Mouse (Mus musculus) liver, embryonic 14.5 days (tissue): ENCODE results near the gene Cers2. TPM values are rescaled to one million over a fixed set of nuclear protein-coding genes. Genes with fewer than 3 reads are reported as not detected.

Experiments
- ATAC-seq: fragments of 200-750 bp; cut with Nextera tagmentation; 2 replicates; pipeline ENCODE4 v1.8.0; 2017; ENCODE audit warnings: moderate number of reproducible peaks, mild to moderate bottlenecking, moderate library complexity; ENCODE audit not compliant: insufficient read depth
- DNase-seq, 3 experiments: peaks; one replicate each; pipeline ENCODE4 v3.0.0-alpha.2; 2012 to 2013; ENCODE audit warnings: low read depth in 3 of 3, low spot score in 3 of 3
- H3K27ac ChIP-seq: fragments of 300-500 bp; sonication (generic); 2 replicates; pipeline ENCODE4 v1.5.1; 2014; ENCODE audit warnings: moderate library complexity, mild to moderate bottlenecking, control low read depth, inconsistent platforms
- H3K27me3 ChIP-seq: fragments of 300-500 bp; sonication (generic); 2 replicates; pipeline ENCODE4 v1.6.1; 2014; ENCODE audit warnings: mild to moderate bottlenecking, low read length, moderate library complexity; ENCODE audit not compliant: control insufficient read depth, insufficient read depth
- H3K36me3 ChIP-seq: fragments of 300-500 bp; sonication (generic); replicated peaks from 2 replicates; pipeline ENCODE4 v1.6.1; 2014; ENCODE audit warnings: low read depth; ENCODE audit not compliant: control insufficient read depth, insufficient read depth
- H3K4me1 ChIP-seq, 2 experiments: fragments of 200-500 bp in 1 of 2; fragments of 300-500 bp in 1 of 2; sonication (generic) in 1 of 2; replicated peaks; 2 replicates each; pipeline ENCODE4 v1.6.1; 2012 to 2014; ENCODE audit warnings: antibody characterized with exemption in 1 of 2, inconsistent platforms in 1 of 2, low read length in 1 of 2; ENCODE audit not compliant: control insufficient read depth in 2 of 2, insufficient read depth in 2 of 2
- H3K4me2 ChIP-seq: fragments of 300-500 bp; sonication (generic); 2 replicates; pipeline ENCODE4 v1.6.1; 2014; ENCODE audit warnings: low read depth, mild to moderate bottlenecking, control low read depth, moderate library complexity
- H3K4me3 ChIP-seq, 2 experiments: fragments of 200-500 bp in 1 of 2; fragments of 300-500 bp in 1 of 2; sonication (generic) in 1 of 2; 2 replicates each; pipeline ENCODE4 v1.5.1; 2012 to 2014; ENCODE audit warnings: low read depth in 2 of 2, low read length in 2 of 2, mild to moderate bottlenecking in 2 of 2, control low read depth in 1 of 2, inconsistent platforms in 1 of 2, moderate library complexity in 1 of 2; ENCODE audit not compliant: insufficient read depth in 1 of 2
- H3K9ac ChIP-seq: fragments of 300-500 bp; sonication (generic); replicated peaks from 2 replicates; pipeline ENCODE4 v1.6.1; 2014; ENCODE audit warnings: mild to moderate bottlenecking, control low read depth, moderate library complexity
- H3K9me3 ChIP-seq: fragments of 300-500 bp; sonication (generic); 2 replicates; pipeline ENCODE4 v1.6.1; 2016; ENCODE audit warnings: low read length, mixed read lengths; ENCODE audit not compliant: control insufficient read depth
- CTCF ChIP-seq: IDR thresholded peaks from 2 replicates; pipeline ENCODE4 v1.5.1; 2016; ENCODE audit warnings: antibody characterized with exemption, low read depth, control low read depth
- EP300 ChIP-seq: IDR thresholded peaks from 2 replicates; pipeline ENCODE4 v1.6.1; 2016; ENCODE audit warnings: antibody characterized with exemption, low read depth
- WGBS: fragments of 180-500 bp; shearing (Covaris S2); extraction: QIAGEN DNeasy Blood & Tissue Kit; methylation state at CpG from one replicate; pipeline ENCODE4 v1.1.7; 2014; ENCODE audit not compliant: insufficient replicate concordance; 5-methylcytosine and 5-hydroxymethylcytosine counted together
- polyA plus RNA-seq, 2 experiments: library from polyadenylated mRNA; depleted of rRNA in 1 of 2; stranded (reverse) in 1 of 2; unstranded in 1 of 2; fragments of >200 nt; fragmentation: Nextera tagmentation in 1 of 2; extraction: Ambion mirVana in 1 of 2; gene quantifications; 2 replicates each; pipeline versions ENCODE4 v1.2.1 to v1.2.3; 2012 to 2014

Gene Cers2
- polyA plus RNA-seq, 2 experiments = 63.8 to 80.2 TPM

DNA sequence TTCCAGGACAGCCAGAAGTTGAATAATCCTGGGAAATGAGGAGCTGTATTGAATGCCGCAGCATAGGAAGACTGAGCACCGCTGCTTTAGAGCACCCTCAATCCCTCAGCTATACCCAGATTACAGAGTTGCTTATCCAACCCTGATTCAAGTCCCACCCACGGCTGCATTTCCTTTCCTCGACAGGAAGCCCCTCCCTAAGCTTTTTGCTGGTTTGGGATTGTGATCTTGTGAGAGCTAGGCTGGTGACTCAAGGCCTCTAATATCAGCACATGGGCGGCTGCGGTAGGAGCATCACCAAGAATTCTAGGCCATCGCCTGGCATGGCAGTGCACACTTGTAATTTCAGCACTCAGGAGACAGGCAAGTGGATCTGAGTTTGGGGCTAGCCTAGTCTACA lies 28.1 kb upstream of the Cers2 start:
- Histone ChIP-seq H3K4me2 (no peak overlapping the region), H3K36me3 (peaks cover 2% of the 10 kb centered on the region; the same call in 1 of the 2 replicates), H3K27me3 (no peaks in the 10 kb centered on the region), H3K4me3 (no peak overlapping the region), H3K9me3 (no peaks in the 10 kb centered on the region), H3K4me1 (peaks cover 4 to 16% of the 10 kb centered on the region in 2 experiments; a peak in 3 of 4 replicates), H3K27ac (no peak overlapping the region), H3K9ac (no peak overlapping the region)
- WGBS = 36% methylated on average over 7 of the region's 7 CpGs
- DNase-seq (no peak), ATAC-seq (no peak)
- TF ChIP-seq CTCF = no peak
- no peak for TF ChIP-seq EP300

DNA sequence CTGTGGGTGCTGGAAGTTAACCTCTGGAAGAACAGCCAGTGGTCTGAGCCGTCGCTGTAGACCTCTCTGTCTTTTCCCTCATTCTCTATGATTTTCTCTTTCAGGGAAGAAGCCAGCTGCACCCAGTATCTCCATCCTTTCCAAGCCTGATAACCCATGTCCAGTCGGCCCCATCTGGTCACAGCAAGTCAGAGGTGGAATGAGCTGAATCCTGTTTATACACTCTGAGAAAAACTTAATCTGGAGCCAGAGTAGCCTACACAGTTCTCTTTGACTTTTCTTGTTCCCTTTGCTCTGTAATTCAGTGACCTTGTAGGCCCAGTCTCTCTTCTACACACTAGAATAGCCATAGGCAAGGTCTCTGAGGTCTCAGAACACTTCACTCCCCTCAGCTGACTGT lies 27.1 kb upstream of the Cers2 start:
- DNase-seq = no peak
- Histone ChIP-seq H3K4me1 (peaks cover 4 to 14% of the 10 kb centered on the region in 2 experiments; a peak in 3 of 4 replicates), H3K9ac (no peak overlapping the region), H3K27me3 (no peaks in the 10 kb centered on the region), H3K36me3 (peaks cover 2% of the 10 kb centered on the region; the same call in 1 of the 2 replicates), H3K4me3 (no peak overlapping the region), H3K9me3 (no peaks in the 10 kb centered on the region), H3K4me2 (no peak overlapping the region), H3K27ac (no peak overlapping the region)
- TF ChIP-seq CTCF (no peak), EP300 (no peak)
- WGBS = 77% methylated on average over 3 of the region's 3 CpGs
- no peak for ATAC-seq

DNA sequence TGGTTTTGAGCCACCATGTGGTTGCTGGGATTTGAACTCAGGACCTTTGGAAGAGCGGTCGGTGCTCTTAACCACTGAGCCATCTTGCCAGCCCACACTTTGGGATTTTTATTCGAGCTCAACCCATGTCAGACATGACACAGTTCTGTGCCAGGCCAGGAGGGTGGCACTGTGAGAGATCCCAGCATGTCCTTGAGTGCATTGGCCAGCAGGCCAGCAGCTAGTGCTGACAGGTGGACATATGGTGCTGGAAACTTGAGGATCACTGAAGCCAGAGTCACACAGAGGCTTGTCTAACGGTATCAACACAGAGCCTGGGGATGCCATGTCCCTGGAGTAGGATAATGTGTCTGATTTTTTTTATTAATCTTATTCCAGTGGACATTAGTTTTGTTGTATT lies 25.2 kb upstream of the Cers2 start:
- ATAC-seq (no peak), DNase-seq (no peak)
- TF ChIP-seq CTCF (no peak), EP300 (no peak)
- peaks cover 2% of the 10 kb centered on the region for H3K36me3 ChIP-seq
- no peaks in the 10 kb centered on the region for H3K9me3 ChIP-seq
- H3K9ac ChIP-seq = no peak overlapping the region
- H3K4me3 ChIP-seq = no peak overlapping the region
- peaks cover 0 to 15% of the 10 kb centered on the region in 2 experiments; a peak in 2 of 4 replicates for H3K4me1 ChIP-seq
- H3K4me2 ChIP-seq = no peak overlapping the region
- no peak overlapping the region for H3K27ac ChIP-seq
- no peaks in the 10 kb centered on the region for H3K27me3 ChIP-seq
- 81% methylated on average over 4 of the region's 4 CpGs for WGBS

DNA sequence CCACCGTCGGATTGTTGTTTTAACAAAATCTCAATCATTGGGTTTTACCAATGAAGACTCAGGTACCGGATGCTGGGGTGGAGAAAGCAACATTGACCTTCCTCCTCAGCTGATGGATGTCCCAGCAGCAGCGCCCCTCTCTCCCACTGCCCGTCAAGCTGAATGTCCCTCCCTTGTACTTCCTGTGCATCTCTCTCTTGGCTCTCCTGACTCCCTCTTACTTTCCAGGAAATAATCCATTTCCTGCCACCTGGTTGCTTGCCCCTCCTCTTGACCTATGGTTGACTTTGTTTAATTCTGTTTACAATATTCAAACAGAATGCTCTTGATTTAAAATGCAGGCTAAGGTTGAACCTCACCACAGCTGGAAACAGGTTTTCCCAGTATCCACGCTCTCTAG lies 24.4 kb upstream of the Cers2 start:
- H3K4me3 ChIP-seq = no peak overlapping the region
- 79% methylated on average over 6 of the region's 6 CpGs for whole genome bisulfite sequencing
- H3K27ac ChIP-seq = no peak overlapping the region
- no peaks in the 10 kb centered on the region for H3K27me3 ChIP-seq
- no peaks in the 10 kb centered on the region for H3K9me3 ChIP-seq
- DNase-seq = no peak
- no peak for ATAC-seq
- H3K36me3 ChIP-seq = peaks cover 2% of the 10 kb centered on the region
- peaks cover 0 to 11% of the 10 kb centered on the region in 2 experiments; a peak in 1 of 4 replicates for H3K4me1 ChIP-seq
- TF ChIP-seq CTCF = no peak
- TF ChIP-seq EP300 = no peak
- no peak overlapping the region for H3K4me2 ChIP-seq
- H3K9ac ChIP-seq = no peak overlapping the region

DNA sequence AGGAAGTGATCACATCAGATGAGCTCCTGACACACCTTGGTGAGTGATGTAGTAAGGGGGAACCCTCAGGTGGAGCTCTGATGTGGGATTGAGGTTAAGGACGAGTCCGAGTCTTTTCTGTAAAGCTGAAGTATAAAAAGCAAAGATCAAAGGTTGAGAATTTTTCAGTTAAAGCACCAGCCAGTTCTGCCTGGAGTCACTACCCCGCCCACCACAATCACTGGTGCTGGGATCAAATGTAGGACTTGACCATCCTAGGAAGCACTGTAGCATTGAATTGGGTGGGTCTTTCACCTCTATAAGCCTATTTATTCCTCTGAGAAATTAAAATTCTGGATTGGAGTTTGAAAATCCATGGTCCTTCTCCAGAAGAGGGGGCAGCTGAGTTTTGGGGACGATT lies 23.6 kb upstream of the Cers2 start:
- 51% methylated on average over 4 of the region's 4 CpGs for WGBS
- Histone ChIP-seq H3K4me2 (no peak overlapping the region), H3K9ac (no peak overlapping the region), H3K27me3 (no peaks in the 10 kb centered on the region), H3K27ac (no peak overlapping the region), H3K4me1 (peaks cover 0 to 14% of the 10 kb centered on the region in 2 experiments; a peak in 2 of 4 replicates), H3K9me3 (no peaks in the 10 kb centered on the region), H3K4me3 (no peak overlapping the region), H3K36me3 (peaks cover 2% of the 10 kb centered on the region)
- TF ChIP-seq EP300 (no peak), CTCF (no peak)
- no peak for ATAC-seq
- no peak for DNase-seq
